Mouse (Mus musculus) embryo, embryonic 11.5 days (tissue): ENCODE data around the gene Tomm5.
"Not testable (repeated sequence)": the region's sequence is repeated elsewhere in the genome, so short reads cannot be mapped to it uniquely, and the experiment has no call there.

Source experiments
- DNase-seq: peaks from one replicate; pipeline ENCODE4 v3.0.0-alpha.2; 2012; ENCODE audit warnings: low read depth, low spot score

The Tomm5 gene

GRCm38 (mm10) chr4:45066036-45066730 lies 41.7 kb downstream of the Tomm5 start:
- no peak for DNase-seq

GRCm38 (mm10) chr4:45064577-45064976 lies 43.3 kb downstream of the Tomm5 start:
- no peak for DNase-seq

GRCm38 (mm10) chr4:45063836-45064235 lies 44.1 kb downstream of the Tomm5 start:
- not testable (repeated sequence) for DNase-seq

GRCm38 (mm10) chr4:45055451-45055850 lies 52.5 kb downstream of the Tomm5 start:
- DNase-seq, result no peak
